Mouse (Mus musculus) heart, embryonic 14.5 days (tissue): ENCODE results near the gene Atp1b3. TPM values are rescaled to one million over a fixed set of nuclear protein-coding genes. Genes with fewer than 3 reads are reported as not detected.

Experiments
- ATAC-seq: fragments of 200-750 bp; cut with Nextera tagmentation; 2 replicates; pipeline ENCODE4 v1.8.0; 2017; ENCODE audit warnings: low read depth, moderate TSS enrichment; ENCODE audit not compliant: insufficient number of reproducible peaks, insufficient read depth, low FRiP score
- H3K27ac ChIP-seq, 2 experiments: fragments of 200-500 bp in 1 of 2; fragments of 300-500 bp in 1 of 2; sonication (generic) in 1 of 2; replicated peaks in 1 of 2; 2 replicates each; pipeline ENCODE4 v1.5.1; 2012 to 2014; ENCODE audit warnings: low read depth in 2 of 2, low read length in 2 of 2, control low read depth in 1 of 2, mild to moderate bottlenecking in 1 of 2, mixed read lengths in 1 of 2; ENCODE audit not compliant: control insufficient read depth in 1 of 2, insufficient read depth in 1 of 2
- H3K27me3 ChIP-seq: fragments of 300-500 bp; sonication (generic); 2 replicates; pipeline ENCODE4 v1.6.1; 2014; ENCODE audit warnings: mild to moderate bottlenecking, low read length, control low read depth; ENCODE audit not compliant: control insufficient read depth, insufficient read depth
- H3K36me3 ChIP-seq: fragments of 300-500 bp; sonication (generic); 2 replicates; pipeline ENCODE4 v1.6.1; 2014; ENCODE audit warnings: mild to moderate bottlenecking, control low read depth, low read length, mixed read lengths; ENCODE audit not compliant: control insufficient read depth, insufficient read depth
- H3K4me1 ChIP-seq, 2 experiments: fragments of 200-500 bp in 1 of 2; fragments of 300-500 bp in 1 of 2; sonication (generic) in 1 of 2; 2 replicates each; pipeline ENCODE4 v1.6.1; 2012 to 2014; ENCODE audit warnings: low read length in 2 of 2, control low read depth in 1 of 2, mixed read lengths in 1 of 2; ENCODE audit not compliant: control insufficient read depth in 2 of 2, insufficient read depth in 2 of 2
- H3K4me2 ChIP-seq: fragments of 300-500 bp; sonication (generic); 2 replicates; pipeline ENCODE4 v1.6.1; 2014; ENCODE audit warnings: mild to moderate bottlenecking, low read length
- H3K4me3 ChIP-seq, 2 experiments: fragments of 200-500 bp in 1 of 2; fragments of 300-500 bp in 1 of 2; sonication (generic) in 1 of 2; 2 replicates each; pipeline ENCODE4 v1.5.1; 2012 to 2014; ENCODE audit warnings: low read length in 2 of 2, mild to moderate bottlenecking in 2 of 2, control low read depth in 1 of 2, low read depth in 1 of 2, moderate library complexity in 1 of 2; ENCODE audit not compliant: control insufficient read depth in 1 of 2, insufficient read depth in 1 of 2
- H3K9ac ChIP-seq: fragments of 300-500 bp; sonication (generic); 2 replicates; pipeline ENCODE4 v1.6.1; 2014; ENCODE audit warnings: mild to moderate bottlenecking, low read length
- H3K9me3 ChIP-seq: fragments of 300-500 bp; sonication (generic); 2 replicates; pipeline ENCODE4 v1.6.1; 2016; ENCODE audit warnings: low read length, control low read depth; ENCODE audit not compliant: control insufficient read depth
- WGBS: fragments of 180-500 bp; shearing (Covaris S2); extraction: QIAGEN DNeasy Blood & Tissue Kit; methylation state at CpG from one replicate; pipeline ENCODE4 v1.1.7; 2014; 5-methylcytosine and 5-hydroxymethylcytosine counted together
- polyA plus RNA-seq: library from polyadenylated mRNA; unstranded; fragments of >200 nt; fragmentation: Nextera tagmentation; extraction: Ambion mirVana; gene quantifications from 2 replicates; pipeline ENCODE4 v1.2.1, GENCODE M21; 2014

Gene Atp1b3
- polyA plus RNA-seq, 1 experiment from 2014 or later: 135 TPM

DNA sequence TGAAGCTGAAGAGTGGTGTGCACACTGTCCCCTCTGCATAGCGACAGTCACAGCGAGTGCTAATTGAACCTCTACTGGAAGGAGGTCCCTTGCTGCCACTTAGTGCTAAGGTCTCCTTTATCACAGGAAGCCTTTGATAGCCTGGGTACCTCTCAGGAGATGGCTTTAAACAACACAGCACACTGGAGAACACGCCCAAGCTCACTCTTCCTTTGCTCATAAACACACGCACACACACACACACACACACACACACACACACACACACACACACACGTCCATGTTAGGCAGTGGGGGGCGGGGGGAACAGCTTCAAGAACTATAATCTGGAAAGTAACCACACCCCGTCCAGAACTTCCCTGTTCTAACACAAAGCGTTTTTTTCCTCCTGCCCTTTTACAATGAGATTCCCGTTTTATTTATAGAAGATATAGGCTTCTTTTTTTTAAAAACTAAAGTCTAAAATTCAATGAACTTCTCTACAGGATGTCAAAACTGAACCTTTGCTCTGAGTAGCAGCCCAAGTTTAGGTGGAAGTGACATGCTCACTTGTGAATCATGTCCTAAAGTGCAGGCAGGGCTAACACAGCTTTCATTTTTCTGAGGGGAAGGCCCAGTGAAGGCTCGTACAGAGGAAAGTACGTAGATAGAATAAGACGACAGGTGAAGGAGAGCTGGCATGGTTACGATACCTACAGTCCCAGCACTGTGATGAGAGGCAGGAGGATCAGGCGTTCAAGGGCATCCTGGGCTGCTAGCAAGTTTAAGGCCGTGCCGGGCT, 30.9 kb upstream of the Atp1b3 start:
- H3K4me3 ChIP-seq: no peak overlapping the region

DNA sequence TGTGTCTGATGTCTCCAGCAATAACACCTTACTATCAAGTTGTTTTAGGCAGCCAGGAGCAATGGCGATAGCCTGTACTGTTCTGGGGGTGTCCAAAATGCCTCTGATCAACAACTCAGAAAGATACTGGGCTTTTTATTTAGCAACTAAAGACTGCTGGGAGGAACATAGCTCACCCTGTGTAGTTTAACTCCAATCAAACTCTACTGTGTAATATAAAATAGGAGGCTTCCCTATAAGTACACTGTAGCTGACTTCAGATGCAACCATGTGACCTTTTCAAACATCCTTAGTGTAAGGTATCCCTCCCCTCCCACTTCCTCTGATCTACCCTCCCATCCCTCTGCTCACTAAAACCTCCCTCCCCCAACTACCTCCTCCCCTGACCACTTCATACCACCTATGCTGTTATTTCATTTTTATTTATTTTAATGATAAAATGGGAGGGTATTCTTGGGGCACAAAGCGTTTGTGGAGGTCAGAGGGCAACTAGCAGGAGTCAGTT, 29.5 kb upstream of the Atp1b3 start:
- Histone ChIP-seq H3K27me3 (no peaks in the 10 kb centered on the region), H3K9me3 (no peaks in the 10 kb centered on the region), H3K9ac (no peak overlapping the region), H3K36me3 (no peaks in the 10 kb centered on the region), H3K27ac (no peak overlapping the region), H3K4me1 (peaks cover 12 to 16% of the 10 kb centered on the region in 2 experiments; a peak in 3 of 4 replicates), H3K4me2 (no peak overlapping the region), H3K4me3 (no peak overlapping the region)
- WGBS: 64% methylated on average over 2 of the region's 2 CpGs
- ATAC-seq: no peak

More for the DNA sequence above, 30.9 kb upstream of the Atp1b3 start:
- WGBS: 50% methylated on average over 16 of the region's 16 CpGs
- Histone ChIP-seq H3K4me1 (peaks cover 17 to 21% of the 10 kb centered on the region in 2 experiments), H3K27ac (peak overlapping the region; percentile 46 to 63; a peak in 3 of 4 replicates), H3K9me3 (no peaks in the 10 kb centered on the region), H3K27me3 (no peaks in the 10 kb centered on the region), H3K4me2 (no peak overlapping the region), H3K9ac (no peak overlapping the region), H3K36me3 (no peaks in the 10 kb centered on the region)
- peak; percentile 44; the same call in 1 of the 2 replicates for ATAC-seq

DNA sequence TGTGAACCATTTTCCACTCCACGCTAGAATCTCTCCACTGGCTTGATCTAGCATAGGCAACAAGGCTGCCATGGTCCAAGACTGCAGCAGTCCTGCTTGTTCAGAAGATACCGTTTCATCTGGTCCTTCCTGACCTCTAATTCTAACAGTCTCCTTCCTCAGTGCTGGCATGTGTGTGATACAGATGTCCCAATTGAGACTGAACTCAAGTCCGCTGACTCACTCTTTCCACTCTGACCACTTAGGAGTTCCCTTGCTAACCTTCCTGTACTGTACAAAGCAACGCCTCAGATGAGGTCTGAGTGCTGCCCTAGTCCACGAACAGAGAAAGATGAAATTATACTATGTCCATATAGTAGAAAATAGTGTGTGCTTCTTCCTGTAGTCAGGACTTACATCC, 28.9 kb upstream of the Atp1b3 start:
- H3K9me3 ChIP-seq: no peaks in the 10 kb centered on the region
- no peak overlapping the region for H3K4me2 ChIP-seq
- H3K27me3 ChIP-seq: no peaks in the 10 kb centered on the region
- H3K9ac ChIP-seq: no peak overlapping the region
- peaks cover 9 to 10% of the 10 kb centered on the region in 2 experiments; a peak in 3 of 4 replicates for H3K4me1 ChIP-seq
- 38% methylated on average over 5 of the region's 5 CpGs for WGBS
- H3K4me3 ChIP-seq: no peak overlapping the region
- H3K36me3 ChIP-seq: no peaks in the 10 kb centered on the region
- no peak for ATAC-seq
- H3K27ac ChIP-seq: peak overlapping the region; percentile 7 to 41; a peak in 1 of 4 replicates

DNA sequence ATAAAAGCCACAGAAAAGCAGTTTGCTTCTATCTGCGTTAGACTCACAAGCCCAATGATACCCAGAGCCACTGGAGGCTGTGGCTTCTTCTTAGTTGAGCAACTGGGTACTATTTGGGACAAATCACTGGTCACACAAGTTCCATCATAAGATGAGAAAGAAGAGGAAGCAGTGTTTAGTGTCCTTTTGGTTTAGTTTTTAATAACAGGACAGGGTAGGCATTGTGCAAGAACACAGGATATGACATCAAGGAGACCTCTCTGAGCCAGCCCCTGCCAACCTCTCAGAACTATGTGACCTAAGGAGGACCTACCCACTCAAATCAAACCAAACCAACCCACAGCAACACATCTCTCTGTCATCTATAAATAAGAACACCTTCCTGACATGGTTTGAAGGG, 27.7 kb upstream of the Atp1b3 start:
- H3K4me2 ChIP-seq: no peak overlapping the region
- H3K9ac ChIP-seq: no peak overlapping the region
- H3K4me3 ChIP-seq: no peak overlapping the region
- no peak overlapping the region for H3K27ac ChIP-seq
- ATAC-seq: no peak
- no peaks in the 10 kb centered on the region for H3K36me3 ChIP-seq
- WGBS: 76% methylated on average over 1 of the region's 1 CpGs
- no peaks in the 10 kb centered on the region for H3K27me3 ChIP-seq
- no peaks in the 10 kb centered on the region for H3K9me3 ChIP-seq
- peaks cover 7 to 10% of the 10 kb centered on the region in 2 experiments; a peak in 3 of 4 replicates for H3K4me1 ChIP-seq

DNA sequence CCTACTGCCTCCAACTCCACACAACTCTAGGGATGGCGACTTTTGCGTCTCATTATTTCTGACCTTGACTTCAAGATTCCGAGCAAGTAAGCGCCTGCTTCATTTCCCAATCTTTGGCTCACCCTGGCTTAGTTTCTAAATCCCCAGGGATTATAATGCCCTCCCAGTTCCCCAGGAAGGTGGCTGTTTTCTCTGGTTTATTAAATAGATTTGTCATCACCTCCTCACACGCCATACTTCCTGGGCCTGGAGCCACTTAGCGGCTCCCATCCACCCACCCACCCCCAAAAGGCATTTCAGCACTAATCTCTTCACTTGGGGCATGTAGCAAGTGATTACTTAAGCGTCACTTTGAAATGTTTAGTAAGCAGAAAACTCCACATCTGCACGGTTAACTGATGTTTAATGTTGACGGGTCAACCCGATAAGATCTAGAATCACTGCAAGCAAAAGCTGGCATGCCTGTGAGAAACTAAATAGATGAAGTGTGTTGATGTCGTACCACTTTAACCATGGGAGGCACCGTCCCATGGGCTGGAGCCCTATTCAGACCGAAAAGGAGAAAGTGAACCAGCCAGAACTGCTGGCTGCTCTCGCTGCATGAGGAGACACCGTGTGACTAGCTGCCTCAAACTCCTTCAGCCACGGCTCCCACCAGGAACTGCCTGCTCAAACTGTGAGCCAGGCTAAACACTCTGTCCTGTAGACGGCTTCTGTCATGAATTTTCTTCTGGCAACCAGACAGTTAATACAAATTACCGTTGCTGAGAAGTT, 19.7 kb upstream of the Atp1b3 start:
- Histone ChIP-seq H3K36me3 (no peaks in the 10 kb centered on the region), H3K27me3 (no peaks in the 10 kb centered on the region), H3K4me1 (peaks cover 15 to 30% of the 10 kb centered on the region in 2 experiments), H3K9ac (no peak overlapping the region), H3K9me3 (no peaks in the 10 kb centered on the region), H3K4me3 (no peak overlapping the region), H3K4me2 (peak overlapping the region; percentile 46), H3K27ac (no peak overlapping the region)
- 36% methylated on average over 18 of the region's 18 CpGs for WGBS
- ATAC-seq: no peak

DNA sequence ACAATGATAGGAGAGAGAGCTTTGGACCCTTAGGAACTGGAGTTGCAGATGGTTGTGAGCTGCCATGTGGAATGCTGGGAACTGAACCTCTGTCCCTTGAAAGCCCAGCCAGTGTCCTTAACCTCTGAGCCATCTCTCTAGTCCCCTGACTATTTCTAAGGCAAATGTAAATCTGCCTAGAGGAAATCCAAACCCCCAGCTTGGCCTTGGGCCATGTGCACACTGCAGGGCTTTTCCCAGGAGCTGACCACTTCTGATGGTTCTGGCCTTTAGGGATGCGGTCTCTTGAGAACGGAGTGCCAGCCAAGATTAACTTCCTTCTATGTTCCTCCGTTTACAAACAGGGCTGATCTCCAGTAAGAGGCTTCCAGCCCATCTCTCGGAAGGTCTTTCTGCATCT, 18.5 kb upstream of the Atp1b3 start:
- H3K27ac ChIP-seq: no peak overlapping the region
- H3K4me1 ChIP-seq: peaks cover 15 to 30% of the 10 kb centered on the region in 2 experiments
- no peak overlapping the region for H3K4me2 ChIP-seq
- H3K4me3 ChIP-seq: no peak overlapping the region
- H3K9ac ChIP-seq: no peak overlapping the region
- ATAC-seq: no peak
- H3K9me3 ChIP-seq: no peaks in the 10 kb centered on the region
- H3K36me3 ChIP-seq: no peaks in the 10 kb centered on the region
- WGBS: 63% methylated on average over 4 of the region's 4 CpGs
- H3K27me3 ChIP-seq: no peaks in the 10 kb centered on the region

DNA sequence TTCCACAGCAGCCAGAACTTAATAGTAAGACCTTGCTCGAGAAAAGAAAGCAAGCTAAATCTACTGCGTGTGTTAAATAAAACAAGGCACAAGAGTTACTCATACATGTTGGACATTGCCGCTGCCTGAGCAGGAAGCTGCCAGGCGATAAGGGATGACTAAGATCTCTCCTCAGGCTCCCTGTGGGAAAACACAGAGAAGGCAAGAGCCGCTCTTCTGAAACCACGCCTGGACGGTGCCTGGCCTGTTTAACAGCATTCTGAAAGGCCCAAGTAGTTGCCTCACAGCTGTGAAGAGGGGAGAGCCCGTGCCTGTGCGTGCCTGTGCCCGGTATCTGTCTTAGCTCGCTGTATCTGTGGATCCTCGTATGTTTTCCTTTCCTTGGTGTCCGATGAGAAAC, 17.2 kb upstream of the Atp1b3 start:
- Histone ChIP-seq H3K9ac (no peak overlapping the region; the same call in 1 of the 2 replicates), H3K27ac (peak overlapping the region; percentile 55 to 70), H3K4me3 (no peak overlapping the region), H3K36me3 (no peaks in the 10 kb centered on the region), H3K4me1 (peaks cover 15 to 30% of the 10 kb centered on the region in 2 experiments), H3K27me3 (no peaks in the 10 kb centered on the region), H3K9me3 (0 out of 2 replicates have a peak, but pooled peaks cover 3% of the 10 kb centered on the region), H3K4me2 (peak overlapping the region; percentile 39)
- peak; percentile 41; the same call in 1 of the 2 replicates for ATAC-seq
- WGBS: 16% methylated on average over 13 of the region's 13 CpGs
